Mouse (Mus musculus) mammary gland, adult 2 months (tissue): ENCODE measurements around the gene Gtdc1. TPM values are rescaled to one million over a fixed set of nuclear protein-coding genes. Genes with fewer than 3 reads are reported as not detected.

Experiments
- polyA plus RNA-seq: library from polyadenylated mRNA; depleted of rRNA; stranded (reverse); fragments of >200 nt; gene quantifications from 2 replicates; pipeline ENCODE4 v1.2.3, GENCODE M21; 2012; ENCODE audit warnings: low replicate concordance; rRNA removed

The Gtdc1 gene
- 3.6 and 11.9 TPM in 2 replicates for polyA plus RNA-seq

DNA sequence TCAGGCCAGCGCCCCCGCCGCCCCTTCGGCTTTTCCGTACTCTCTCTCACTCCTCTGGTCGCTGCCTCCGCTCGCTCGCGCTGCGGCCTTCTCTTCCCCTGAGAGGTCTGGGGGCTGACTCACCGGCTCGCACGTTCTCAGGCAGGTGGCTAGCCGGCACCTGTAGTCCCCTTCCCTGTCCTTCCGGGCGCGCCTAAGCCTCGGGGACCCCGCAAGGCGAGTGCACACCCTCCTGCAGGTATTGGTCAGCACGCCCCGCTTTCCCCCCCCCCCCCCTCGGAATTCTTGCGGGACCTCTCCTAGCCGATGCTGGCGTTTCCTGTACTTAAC, at the start of gene Gtdc1:
Gene Gtdc1, minus strand, starts transcription at position 176 of the 330 bp plus-strand sequence.

Other genes starting within 250 kb of the Gtdc1 start
- 23.1 and 54.0 TPM in 2 replicates for gene Zeb2, start 189.7 kb upstream of the Gtdc1 start, polyA plus RNA-seq